Mouse (Mus musculus) lung, adult 2 months (tissue): ENCODE measurements at regions not wholly inside any gene's neighbourhood (a gene's known extent, or its start where the extent isn't known, plus 50 kb on each side); places are given as distances from the start of the nearest gene placed in this dataset.

Experiments
- CTCF ChIP-seq: fragments of 200-500 bp; IDR thresholded peaks from 2 replicates; pipeline ENCODE4 v1.5.1; 2011; ENCODE audit warnings: mild to moderate bottlenecking, low read length, control low read depth; ENCODE audit not compliant: insufficient read depth
- POLR2A ChIP-seq: fragments of 200-500 bp; IDR thresholded peaks from 2 replicates; pipeline ENCODE4 v1.6.1; 2011; ENCODE audit warnings: low read depth, mild to moderate bottlenecking, control low read depth, low read length, borderline replicate concordance; ENCODE audit errors: extremely low read depth

GRCm38 (mm10) chr4:114672096-114672720 lies 149.3 kb upstream of the Gm12830 start:
- TF ChIP-seq CTCF (no peak), POLR2A (no peak)
